Mouse (Mus musculus) cortical plate, adult 2 months (tissue): Measurements from ENCODE around the gene Dgki.

ENCODE experiments used
- CTCF ChIP-seq: fragments of 200-500 bp; IDR thresholded peaks from 2 replicates; pipeline ENCODE4 v1.5.1; 2011; ENCODE audit warnings: mild to moderate bottlenecking, control low read depth, low read length; ENCODE audit not compliant: insufficient read depth; ENCODE audit errors: extremely low read depth
- POLR2A ChIP-seq: fragments of 200-500 bp; IDR thresholded peaks from 2 replicates; pipeline ENCODE4 v1.6.1; 2011; ENCODE audit warnings: mild to moderate bottlenecking, low read length, control low read depth; ENCODE audit not compliant: insufficient read depth; ENCODE audit errors: extremely low read depth

DNA sequence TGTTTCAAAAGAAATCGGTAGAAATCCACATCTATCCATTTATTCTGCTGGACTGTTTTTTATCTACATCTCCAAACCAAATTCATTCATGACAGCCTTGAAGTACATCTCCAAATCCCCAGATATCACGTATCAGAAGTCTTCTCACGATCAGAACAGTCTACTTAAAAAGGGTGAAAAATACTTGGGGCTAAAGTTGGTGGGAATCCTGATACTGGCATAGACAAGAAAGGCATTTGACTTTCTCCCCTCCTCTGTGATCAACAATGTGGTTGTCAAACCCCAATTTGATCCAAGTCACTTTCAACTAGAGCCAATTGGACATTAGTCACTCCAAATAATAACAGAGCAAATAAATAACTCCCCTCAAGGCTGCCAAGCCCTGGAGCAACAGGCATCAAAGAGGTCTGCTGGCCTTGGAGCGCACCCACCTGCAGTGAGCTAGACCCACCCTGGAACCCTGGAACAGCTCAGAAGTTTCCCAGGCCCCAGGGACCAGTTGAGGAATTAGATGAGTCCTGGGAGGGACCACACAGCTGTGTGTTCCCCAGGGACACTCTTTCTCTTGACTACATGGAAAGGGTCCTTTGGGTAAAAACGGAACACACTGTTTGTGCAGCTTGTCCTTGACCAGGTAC lies 499.6 kb downstream of the Dgki start:
- TF ChIP-seq CTCF (no peak), POLR2A (no peak)
